Mouse (Mus musculus) small intestine, adult 2 months (tissue): Measurements from ENCODE around the gene Csgalnact2.

Experiments
- CTCF ChIP-seq: fragments of 200-500 bp; IDR thresholded peaks from 2 replicates; pipeline ENCODE4 v1.5.1; 2012; ENCODE audit warnings: low read depth, mild to moderate bottlenecking, control low read depth, inconsistent platforms, low read length, moderate library complexity, mixed read lengths; ENCODE audit not compliant: insufficient replicate concordance, insufficient read length; ENCODE audit errors: extremely low read depth
- POLR2A ChIP-seq: fragments of 200-500 bp; IDR thresholded peaks from 2 replicates; pipeline ENCODE4 v1.6.1; 2012; ENCODE audit warnings: low read depth, mild to moderate bottlenecking, control low read depth, inconsistent platforms, low read length, moderate library complexity

- TF ChIP-seq CTCF (no peak), POLR2A (no peak)
These were observed 75.7 kb downstream of the Csgalnact2 start for GRCm38 (mm10) chr6:118063266-118063665.
